Mouse (Mus musculus) heart, postnatal 0 days (tissue): ENCODE data around the gene Dusp12. TPM values are rescaled to one million over a fixed set of nuclear protein-coding genes. Genes with fewer than 3 reads are reported as not detected.

Experiments used
- ATAC-seq: fragments of 200-750 bp; cut with Nextera tagmentation; 2 replicates; pipeline ENCODE4 v1.8.0; 2017; ENCODE audit warnings: low read depth, moderate number of reproducible peaks, moderate library complexity; ENCODE audit not compliant: insufficient read depth
- DNase-seq: peaks from one replicate; pipeline ENCODE4 v3.0.0-alpha.2; 2016; ENCODE audit warnings: low spot score
- H3K27ac ChIP-seq: fragments of 300-500 bp; sonication (generic); 2 replicates; pipeline ENCODE4 v1.5.1; 2014; ENCODE audit warnings: low read depth, mild to moderate bottlenecking
- H3K27me3 ChIP-seq: fragments of 300-500 bp; sonication (generic); 2 replicates; pipeline ENCODE4 v1.6.1; 2014; ENCODE audit warnings: low read length, mixed read lengths; ENCODE audit not compliant: control insufficient read depth, insufficient read depth
- H3K36me3 ChIP-seq: fragments of 300-500 bp; sonication (generic); replicated peaks from 2 replicates; pipeline ENCODE4 v1.6.1; 2014; ENCODE audit warnings: low read length, mixed read lengths; ENCODE audit not compliant: control insufficient read depth, insufficient read depth
- H3K4me1 ChIP-seq: fragments of 300-500 bp; sonication (generic); 2 replicates; pipeline ENCODE4 v1.6.1; 2014; ENCODE audit warnings: antibody characterized with exemption; ENCODE audit not compliant: control insufficient read depth, insufficient read depth
- H3K4me2 ChIP-seq: fragments of 300-500 bp; sonication (generic); 2 replicates; pipeline ENCODE4 v1.6.1; 2014; ENCODE audit warnings: low read depth, mild to moderate bottlenecking, low read length, moderate library complexity
- H3K4me3 ChIP-seq: fragments of 300-500 bp; sonication (generic); 2 replicates; pipeline ENCODE4 v1.5.1; 2014; ENCODE audit warnings: low read depth, low read length
- H3K9ac ChIP-seq: fragments of 300-500 bp; sonication (generic); replicated peaks from 2 replicates; pipeline ENCODE4 v1.6.1; 2014; ENCODE audit warnings: low read depth, low read length, mixed read lengths
- H3K9me3 ChIP-seq: fragments of 300-500 bp; sonication (generic); replicated peaks from 2 replicates; pipeline ENCODE4 v1.6.1; 2016; ENCODE audit warnings: low read length; ENCODE audit not compliant: control insufficient read depth
- CTCF ChIP-seq: IDR thresholded peaks from 2 replicates; pipeline ENCODE4 v1.5.1; 2016; ENCODE audit warnings: antibody characterized with exemption, control low read depth, low read depth
- EP300 ChIP-seq: IDR thresholded peaks from 2 replicates; pipeline ENCODE4 v1.6.1; 2016; ENCODE audit warnings: antibody characterized with exemption, low read depth
- WGBS: fragments of 180-500 bp; shearing (Covaris S2); extraction: QIAGEN DNeasy Blood & Tissue Kit; methylation state at CpG from one replicate; pipeline ENCODE4 v1.1.7; 2014; 5-methylcytosine and 5-hydroxymethylcytosine counted together
- polyA plus RNA-seq: library from polyadenylated mRNA; unstranded; fragments of >200 nt; fragmentation: Nextera tagmentation; extraction: Ambion mirVana; gene quantifications from 2 replicates; pipeline ENCODE4 v1.2.1, GENCODE M21; 2015
- total RNA-seq: library from RNA; depleted of rRNA; stranded (reverse); fragments of >200 nt; gene quantifications from 2 replicates; pipeline ENCODE4 v1.2.3, GENCODE M21; 2014; ENCODE audit warnings: low replicate concordance

Dusp12 gene
- total and polyA plus RNA-seq, 2 experiments from 2014 or later = 15.6 to 21.7 TPM

DNA sequence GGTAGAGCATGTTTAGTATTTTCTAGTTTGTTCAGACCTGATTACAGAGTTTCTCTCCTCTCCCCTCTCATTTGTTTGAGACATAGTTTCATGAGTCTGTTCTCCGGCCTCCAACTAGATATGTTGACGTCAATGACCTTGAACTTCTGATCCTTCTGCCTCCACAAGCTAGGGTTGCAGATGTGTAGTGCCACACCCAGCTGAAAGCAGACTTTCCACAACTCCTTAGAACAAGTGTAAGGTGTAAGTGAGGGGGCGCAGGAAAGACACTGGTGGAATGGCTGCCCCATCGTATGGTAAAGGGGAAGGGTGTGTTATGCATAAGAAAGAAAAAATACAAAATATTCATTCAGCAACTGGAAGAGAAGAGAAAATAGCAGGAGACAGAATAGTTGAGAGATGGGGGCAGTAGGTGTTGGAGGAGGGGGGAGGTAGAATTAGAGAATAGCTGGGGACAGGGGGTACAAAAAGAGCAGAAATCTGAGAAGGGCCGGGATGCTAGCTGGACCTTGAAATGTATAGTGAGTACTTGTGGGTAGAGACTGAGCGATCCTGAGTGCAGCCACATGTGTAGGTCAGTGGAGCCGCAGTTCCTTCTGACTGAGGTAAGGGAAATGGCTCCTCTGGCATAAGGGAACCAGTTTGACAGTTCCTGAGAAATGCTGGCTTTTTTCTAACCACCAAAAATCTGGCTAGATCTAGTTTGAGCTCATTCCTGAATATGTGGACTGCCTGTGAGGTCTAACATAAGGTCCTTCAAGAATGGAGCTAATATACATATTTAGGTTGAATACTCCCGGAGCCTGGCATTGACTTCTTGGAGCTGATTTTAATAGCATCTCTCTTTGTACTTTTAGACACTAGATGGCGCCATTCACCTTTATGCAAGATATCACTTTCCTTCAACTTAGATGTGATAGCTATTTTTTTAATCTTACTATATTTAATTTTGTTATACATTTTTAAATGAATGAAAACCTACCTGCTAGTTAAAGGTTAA, 9.6 kb upstream of the Dusp12 start:
- Histone ChIP-seq H3K27me3 (peaks cover 14% of the 10 kb centered on the region; the same call in 1 of the 2 replicates), H3K4me3 (no peak overlapping the region), H3K36me3 (no peaks in the 10 kb centered on the region), H3K4me1 (no peaks in the 10 kb centered on the region), H3K27ac (no peak overlapping the region), H3K9me3 (no peaks in the 10 kb centered on the region), H3K9ac (no peak overlapping the region), H3K4me2 (no peak overlapping the region)
- ATAC-seq (no peak), DNase-seq (peak; percentile 58)
- 55% methylated on average over 9 of the region's 9 CpGs for WGBS
- no peak for TF ChIP-seq EP300
- peak; percentile 52 for TF ChIP-seq CTCF

GRCm38 (mm10) chr1:170892279-170892678, 6.9 kb upstream of the Dusp12 start:
- WGBS = 52% methylated on average over 1 of the region's 1 CpGs
- TF ChIP-seq CTCF (no peak), EP300 (no peak)
- Histone ChIP-seq H3K9me3 (no peaks in the 10 kb centered on the region), H3K36me3 (no peaks in the 10 kb centered on the region), H3K4me3 (no peak overlapping the region), H3K27me3 (0 out of 2 replicates have a peak, but pooled peaks cover 2% of the 10 kb centered on the region), H3K4me2 (no peak overlapping the region), H3K27ac (no peak overlapping the region), H3K4me1 (no peaks in the 10 kb centered on the region), H3K9ac (no peak overlapping the region)
- ATAC-seq = no peak
- DNase-seq = no peak

- no peaks in the 10 kb centered on the region for H3K9me3 ChIP-seq
- DNase-seq (no peak), ATAC-seq (no peak)
- no peak overlapping the region for H3K27ac ChIP-seq
- no peaks in the 10 kb centered on the region for H3K27me3 ChIP-seq
- H3K9ac ChIP-seq = no peak overlapping the region
- WGBS = 64% methylated on average over 2 of the region's 2 CpGs
- no peak overlapping the region for H3K4me3 ChIP-seq
- TF ChIP-seq CTCF = no peak
- no peak for TF ChIP-seq EP300
- no peaks in the 10 kb centered on the region for H3K36me3 ChIP-seq
- H3K4me1 ChIP-seq = no peaks in the 10 kb centered on the region
- no peak overlapping the region for H3K4me2 ChIP-seq
These were observed 6.3 kb upstream of the Dusp12 start for GRCm38 (mm10) chr1:170891646-170892045.

DNA sequence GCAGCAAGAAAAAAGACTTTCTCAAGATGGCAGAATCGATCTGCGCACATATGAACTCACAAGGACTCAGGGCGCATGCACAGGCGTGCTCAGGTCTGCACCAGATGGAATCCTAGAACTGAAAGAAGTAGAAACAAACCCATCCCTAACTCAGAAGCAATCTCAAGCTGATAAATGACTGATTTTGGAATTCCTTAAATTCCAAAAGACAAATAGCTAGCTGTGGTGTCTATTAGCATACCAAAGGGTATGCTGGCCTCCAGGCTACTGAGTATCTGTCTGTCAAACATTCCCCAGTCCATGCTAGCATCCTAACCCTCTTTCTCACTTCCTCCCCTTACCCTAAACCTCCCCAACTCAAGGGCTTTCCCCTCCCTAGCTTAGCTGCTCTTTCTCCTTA, 4.0 kb upstream of the Dusp12 start:
- Histone ChIP-seq H3K36me3 (no peaks in the 10 kb centered on the region), H3K27ac (no peak overlapping the region), H3K4me1 (peaks cover 4% of the 10 kb centered on the region), H3K4me3 (no peak overlapping the region), H3K9ac (no peak overlapping the region), H3K4me2 (no peak overlapping the region), H3K27me3 (no peaks in the 10 kb centered on the region), H3K9me3 (no peaks in the 10 kb centered on the region)
- DNase-seq = no peak
- 72% methylated on average over 4 of the region's 4 CpGs for WGBS
- ATAC-seq = no peak
- TF ChIP-seq CTCF = no peak

- Histone ChIP-seq H3K4me1 (peaks cover 7% of the 10 kb centered on the region), H3K27me3 (no peaks in the 10 kb centered on the region), H3K27ac (no peak overlapping the region), H3K9ac (no peak overlapping the region), H3K36me3 (no peaks in the 10 kb centered on the region), H3K9me3 (no peaks in the 10 kb centered on the region), H3K4me3 (no peak overlapping the region), H3K4me2 (no peak overlapping the region)
- 52% methylated on average over 6 of the region's 6 CpGs for WGBS
- DNase-seq (no peak), ATAC-seq (no peak)
- TF ChIP-seq CTCF (no peak), EP300 (no peak)
These were observed 711 bp upstream of the Dusp12 start for GRCm38 (mm10) chr1:170886044-170886458.
